Mouse (Mus musculus) thymus, adult 2 months (tissue): Measurements from ENCODE around the gene Galnt7. TPM values are rescaled to one million over a fixed set of nuclear protein-coding genes. Genes with fewer than 3 reads are reported as not detected.

Experiments used
- DNase-seq: peaks from one replicate; pipeline ENCODE4 v3.0.0; 2021
- H3K27ac ChIP-seq: fragments of 200-500 bp; 2 replicates; pipeline ENCODE4 v1.5.1; 2012; ENCODE audit warnings: low read length, control low read depth; ENCODE audit not compliant: control insufficient read depth, insufficient read depth
- H3K27me3 ChIP-seq: fragments of 200-500 bp; 2 replicates; pipeline ENCODE4 v1.6.1; 2012; ENCODE audit warnings: mild to moderate bottlenecking, low read length, moderate library complexity, mixed read lengths; ENCODE audit not compliant: control insufficient read depth, insufficient read depth
- H3K36me3 ChIP-seq: fragments of 200-500 bp; 2 replicates; pipeline ENCODE4 v1.6.1; 2012; ENCODE audit warnings: mild to moderate bottlenecking, low read length, moderate library complexity; ENCODE audit not compliant: control insufficient read depth, insufficient read depth
- H3K4me1 ChIP-seq: fragments of 200-500 bp; replicated peaks from 2 replicates; pipeline ENCODE4 v1.6.1; 2012; ENCODE audit warnings: low read length; ENCODE audit not compliant: control insufficient read depth, insufficient read depth
- H3K4me3 ChIP-seq: fragments of 200-500 bp; 2 replicates; pipeline ENCODE4 v1.5.1; 2012; ENCODE audit warnings: mild to moderate bottlenecking, low read length, control low read depth, moderate library complexity; ENCODE audit not compliant: control insufficient read depth, insufficient read depth
- CTCF ChIP-seq: fragments of 200-500 bp; IDR thresholded peaks from 2 replicates; pipeline ENCODE4 v1.5.1; 2012; ENCODE audit warnings: mild to moderate bottlenecking, control low read depth, low read length, moderate library complexity, borderline replicate concordance; ENCODE audit not compliant: control insufficient read depth, poor library complexity, insufficient read depth; ENCODE audit errors: extremely low read depth
- POLR2A ChIP-seq: fragments of 200-500 bp; IDR thresholded peaks from 2 replicates; pipeline ENCODE4 v1.6.1; 2012; ENCODE audit warnings: mild to moderate bottlenecking, low read length, control low read depth, moderate library complexity; ENCODE audit not compliant: control insufficient read depth, poor library complexity, insufficient read depth; ENCODE audit errors: extremely low read depth
- WGBS: fragments of 180-500 bp; shearing (Covaris S2); methylation state at CpG from one replicate; pipeline ENCODE4 v1.1.7; 2018; 5-methylcytosine and 5-hydroxymethylcytosine counted together
- polyA plus RNA-seq: library from polyadenylated mRNA; depleted of rRNA; stranded (reverse); fragments of >200 nt; gene quantifications from 2 replicates; pipeline ENCODE4 v1.2.3, GENCODE M21; 2012

Galnt7 gene
- polyA plus RNA-seq, 1 experiment, result 9.1 TPM

- H3K36me3 ChIP-seq, result no peaks in the 10 kb centered on the region
- H3K27me3 ChIP-seq, result no peaks in the 10 kb centered on the region
- H3K4me3 ChIP-seq, result no peak overlapping the region
- TF ChIP-seq POLR2A (no peak), CTCF (no peak)
- H3K4me1 ChIP-seq, result peaks cover 2% of the 10 kb centered on the region; the same call in 1 of the 2 replicates
- no peak overlapping the region for H3K27ac ChIP-seq
- DNase-seq, result no peak
- WGBS, result 97% methylated on average over 7 of the region's 7 CpGs
These were observed 21.1 kb downstream of the Galnt7 start for GRCm38 (mm10) chr8:57631780-57632179.

GRCm38 (mm10) chr8:57630148-57630547 lies 22.7 kb downstream of the Galnt7 start:
- Histone ChIP-seq H3K4me1 (no peaks in the 10 kb centered on the region), H3K27ac (no peak overlapping the region), H3K36me3 (no peaks in the 10 kb centered on the region), H3K27me3 (no peaks in the 10 kb centered on the region), H3K4me3 (no peak overlapping the region)
- 95% methylated on average over 8 of the region's 8 CpGs for WGBS
- DNase-seq, result no peak
- TF ChIP-seq POLR2A, result no peak
- no peak for TF ChIP-seq CTCF

- no peaks in the 10 kb centered on the region for H3K27me3 ChIP-seq
- TF ChIP-seq CTCF (no peak), POLR2A (no peak)
- H3K27ac ChIP-seq, result no peak overlapping the region
- no peaks in the 10 kb centered on the region for H3K4me1 ChIP-seq
- H3K36me3 ChIP-seq, result no peaks in the 10 kb centered on the region
- WGBS, result 95% methylated on average over 6 of the region's 6 CpGs
- no peak for DNase-seq
- no peak overlapping the region for H3K4me3 ChIP-seq
These were observed 23.8 kb downstream of the Galnt7 start for GRCm38 (mm10) chr8:57628787-57629664.

GRCm38 (mm10) chr8:57627946-57628786 lies 24.7 kb downstream of the Galnt7 start:
- DNase-seq, result no peak
- no peaks in the 10 kb centered on the region for H3K27me3 ChIP-seq
- H3K4me1 ChIP-seq, result no peaks in the 10 kb centered on the region
- 71% methylated on average over 5 of the region's 5 CpGs for WGBS
- no peak overlapping the region for H3K27ac ChIP-seq
- H3K4me3 ChIP-seq, result no peak overlapping the region
- no peak for TF ChIP-seq CTCF
- TF ChIP-seq POLR2A, result no peak
- H3K36me3 ChIP-seq, result no peaks in the 10 kb centered on the region

- Histone ChIP-seq H3K4me1 (no peaks in the 10 kb centered on the region), H3K4me3 (no peak overlapping the region)
These were observed 28.9 kb downstream of the Galnt7 start for GRCm38 (mm10) chr8:57623955-57624354.

GRCm38 (mm10) chr8:57623051-57623450 lies 29.8 kb downstream of the Galnt7 start:
- TF ChIP-seq POLR2A, result no peak
- Histone ChIP-seq H3K27me3 (no peaks in the 10 kb centered on the region), H3K27ac (no peak overlapping the region), H3K36me3 (no peaks in the 10 kb centered on the region), H3K4me1 (no peaks in the 10 kb centered on the region), H3K4me3 (no peak overlapping the region)
- WGBS, result 99% methylated on average over 3 of the region's 3 CpGs
- DNase-seq, result no peak

More at GRCm38 (mm10) chr8:57623955-57624354, 28.9 kb downstream of the Galnt7 start:
- no peak for DNase-seq
- no peaks in the 10 kb centered on the region for H3K27me3 ChIP-seq
- no peak overlapping the region for H3K27ac ChIP-seq
- TF ChIP-seq POLR2A (no peak), CTCF (no peak)
- WGBS, result 89% methylated on average over 4 of the region's 4 CpGs
- H3K36me3 ChIP-seq, result no peaks in the 10 kb centered on the region
